Mouse (Mus musculus) liver, embryonic 14.5 days (tissue): ENCODE results near the gene Cbfa2t2. TPM values are rescaled to one million over a fixed set of nuclear protein-coding genes. Genes with fewer than 3 reads are reported as not detected.
A peak's percentile ranks its signal among the peaks of the same experiment; 100 is the strongest.

Experiments used
- ATAC-seq: fragments of 200-750 bp; cut with Nextera tagmentation; 2 replicates; pipeline ENCODE4 v1.8.0; 2017; ENCODE audit warnings: moderate number of reproducible peaks, mild to moderate bottlenecking, moderate library complexity; ENCODE audit not compliant: insufficient read depth
- DNase-seq, 3 experiments: peaks; one replicate each; pipeline ENCODE4 v3.0.0-alpha.2; 2012 to 2013; ENCODE audit warnings: low read depth in 3 of 3, low spot score in 3 of 3
- H3K27ac ChIP-seq: fragments of 300-500 bp; sonication (generic); 2 replicates; pipeline ENCODE4 v1.5.1; 2014; ENCODE audit warnings: moderate library complexity, mild to moderate bottlenecking, control low read depth, inconsistent platforms
- H3K27me3 ChIP-seq: fragments of 300-500 bp; sonication (generic); 2 replicates; pipeline ENCODE4 v1.6.1; 2014; ENCODE audit warnings: mild to moderate bottlenecking, low read length, moderate library complexity; ENCODE audit not compliant: control insufficient read depth, insufficient read depth
- H3K36me3 ChIP-seq: fragments of 300-500 bp; sonication (generic); replicated peaks from 2 replicates; pipeline ENCODE4 v1.6.1; 2014; ENCODE audit warnings: low read depth; ENCODE audit not compliant: control insufficient read depth, insufficient read depth
- H3K4me1 ChIP-seq, 2 experiments: fragments of 200-500 bp in 1 of 2; fragments of 300-500 bp in 1 of 2; sonication (generic) in 1 of 2; replicated peaks; 2 replicates each; pipeline ENCODE4 v1.6.1; 2012 to 2014; ENCODE audit warnings: antibody characterized with exemption in 1 of 2, inconsistent platforms in 1 of 2, low read length in 1 of 2; ENCODE audit not compliant: control insufficient read depth in 2 of 2, insufficient read depth in 2 of 2
- H3K4me2 ChIP-seq: fragments of 300-500 bp; sonication (generic); 2 replicates; pipeline ENCODE4 v1.6.1; 2014; ENCODE audit warnings: low read depth, mild to moderate bottlenecking, control low read depth, moderate library complexity
- H3K4me3 ChIP-seq, 2 experiments: fragments of 200-500 bp in 1 of 2; fragments of 300-500 bp in 1 of 2; sonication (generic) in 1 of 2; 2 replicates each; pipeline ENCODE4 v1.5.1; 2012 to 2014; ENCODE audit warnings: low read depth in 2 of 2, low read length in 2 of 2, mild to moderate bottlenecking in 2 of 2, control low read depth in 1 of 2, inconsistent platforms in 1 of 2, moderate library complexity in 1 of 2; ENCODE audit not compliant: insufficient read depth in 1 of 2
- H3K9ac ChIP-seq: fragments of 300-500 bp; sonication (generic); replicated peaks from 2 replicates; pipeline ENCODE4 v1.6.1; 2014; ENCODE audit warnings: mild to moderate bottlenecking, control low read depth, moderate library complexity
- H3K9me3 ChIP-seq: fragments of 300-500 bp; sonication (generic); 2 replicates; pipeline ENCODE4 v1.6.1; 2016; ENCODE audit warnings: low read length, mixed read lengths; ENCODE audit not compliant: control insufficient read depth
- CTCF ChIP-seq: IDR thresholded peaks from 2 replicates; pipeline ENCODE4 v1.5.1; 2016; ENCODE audit warnings: antibody characterized with exemption, low read depth, control low read depth
- EP300 ChIP-seq: IDR thresholded peaks from 2 replicates; pipeline ENCODE4 v1.6.1; 2016; ENCODE audit warnings: antibody characterized with exemption, low read depth
- WGBS: fragments of 180-500 bp; shearing (Covaris S2); extraction: QIAGEN DNeasy Blood & Tissue Kit; methylation state at CpG from one replicate; pipeline ENCODE4 v1.1.7; 2014; ENCODE audit not compliant: insufficient replicate concordance; 5-methylcytosine and 5-hydroxymethylcytosine counted together
- polyA plus RNA-seq, 2 experiments: library from polyadenylated mRNA; depleted of rRNA in 1 of 2; stranded (reverse) in 1 of 2; unstranded in 1 of 2; fragments of >200 nt; fragmentation: Nextera tagmentation in 1 of 2; extraction: Ambion mirVana in 1 of 2; gene quantifications; 2 replicates each; pipeline versions ENCODE4 v1.2.1 to v1.2.3; 2012 to 2014

Gene Cbfa2t2
- polyA plus RNA-seq, 2 experiments, result 4.1 to 5.3 TPM

DNA sequence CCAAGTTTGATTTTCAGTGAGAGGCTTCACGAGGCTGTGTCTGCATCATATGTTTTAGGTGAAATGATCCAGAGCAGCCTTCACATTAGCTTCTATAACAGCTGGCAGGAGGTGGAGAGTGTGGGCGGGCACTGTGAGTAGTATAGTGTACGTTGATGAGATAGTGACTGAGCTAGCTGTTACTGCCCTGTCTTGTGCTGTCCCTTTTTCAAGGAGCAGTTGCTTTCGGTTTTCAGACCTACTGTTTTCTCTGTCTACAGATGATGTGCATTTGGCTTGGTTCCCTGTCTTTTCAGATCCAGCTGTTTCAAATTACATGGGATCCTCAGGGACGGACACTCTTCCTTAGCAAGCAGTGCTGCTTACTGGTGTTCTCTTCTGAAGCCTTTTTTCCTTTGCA, 19.5 kb downstream of the Cbfa2t2 start:
- TF ChIP-seq CTCF, result no peak
- no peak for TF ChIP-seq EP300
- Histone ChIP-seq H3K4me3 (no peak overlapping the region), H3K4me1 (peaks cover 20 to 31% of the 10 kb centered on the region in 2 experiments), H3K9ac (no peak overlapping the region; the same call in 1 of the 2 replicates), H3K36me3 (no peaks in the 10 kb centered on the region), H3K9me3 (no peaks in the 10 kb centered on the region), H3K4me2 (peak overlapping the region; percentile 24; the same call in 1 of the 2 replicates), H3K27me3 (no peaks in the 10 kb centered on the region), H3K27ac (no peak overlapping the region)
- 22% methylated on average over 5 of the region's 5 CpGs for WGBS
- no peak for DNase-seq
- ATAC-seq, result peak; percentile 60; the same call in 1 of the 2 replicates

DNA sequence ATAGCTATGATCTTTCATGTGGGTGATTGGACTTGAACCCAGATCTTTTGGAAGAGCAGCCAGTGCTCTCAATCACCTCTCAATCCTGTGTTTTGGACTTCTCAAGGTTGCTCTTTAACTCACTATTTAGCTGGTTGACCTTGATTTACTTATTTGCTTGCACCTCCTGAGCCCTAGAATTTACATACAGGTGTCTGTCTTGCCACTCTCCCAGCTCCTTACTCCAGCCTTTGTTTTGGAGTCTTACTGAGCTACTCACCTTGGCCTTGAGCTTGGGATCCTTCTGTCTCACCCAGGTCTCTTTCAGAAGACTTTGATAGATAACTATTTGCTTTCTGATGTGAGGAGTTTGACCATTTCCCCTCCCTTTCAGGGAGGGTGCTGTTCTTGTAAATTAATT, 20.3 kb downstream of the Cbfa2t2 start:
- no peak overlapping the region for H3K4me3 ChIP-seq

DNA sequence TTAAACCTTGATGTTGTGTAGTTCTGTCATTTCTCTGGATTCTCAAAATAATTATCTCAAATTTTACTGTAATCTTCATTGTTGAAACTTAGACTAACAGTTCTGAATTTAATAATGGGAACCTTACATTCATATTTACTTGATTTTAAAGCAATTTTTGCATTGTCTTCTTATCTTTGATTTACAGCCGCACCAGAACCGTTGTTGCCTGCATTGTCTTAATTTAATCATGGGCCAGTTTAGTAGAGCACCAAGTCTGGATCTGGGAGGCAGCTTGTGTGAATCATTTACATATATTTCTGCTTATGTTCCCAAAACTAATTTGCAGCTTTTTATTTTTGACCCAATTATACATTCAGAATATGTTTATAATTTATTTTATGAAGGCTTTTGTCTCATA, 23.0 kb downstream of the Cbfa2t2 start:
- H3K4me3 ChIP-seq, result no peak overlapping the region
- DNase-seq, result no peak
- H3K4me2 ChIP-seq, result no peak overlapping the region
- H3K27me3 ChIP-seq, result no peaks in the 10 kb centered on the region
- H3K9me3 ChIP-seq, result no peaks in the 10 kb centered on the region
- no peak overlapping the region for H3K27ac ChIP-seq
- H3K36me3 ChIP-seq, result no peaks in the 10 kb centered on the region
- no peak for ATAC-seq
- 22% methylated on average over 2 of the region's 2 CpGs for WGBS
- no peak overlapping the region for H3K9ac ChIP-seq
- H3K4me1 ChIP-seq, result peaks cover 21 to 33% of the 10 kb centered on the region in 2 experiments
- 0 out of 2 replicates have a peak, but pooled peaks have one; percentile 18 for TF ChIP-seq EP300
- TF ChIP-seq CTCF, result no peak

More for the DNA sequence above, 20.3 kb downstream of the Cbfa2t2 start:
- DNase-seq, result no peak
- H3K27ac ChIP-seq, result no peak overlapping the region
- no peak overlapping the region for H3K9ac ChIP-seq
- H3K27me3 ChIP-seq, result no peaks in the 10 kb centered on the region
- TF ChIP-seq CTCF, result no peak
- TF ChIP-seq EP300, result no peak
- H3K36me3 ChIP-seq, result no peaks in the 10 kb centered on the region
- no peak for ATAC-seq
- H3K9me3 ChIP-seq, result no peaks in the 10 kb centered on the region
- no peak overlapping the region for H3K4me2 ChIP-seq
- H3K4me1 ChIP-seq, result peaks cover 22 to 33% of the 10 kb centered on the region in 2 experiments

DNA sequence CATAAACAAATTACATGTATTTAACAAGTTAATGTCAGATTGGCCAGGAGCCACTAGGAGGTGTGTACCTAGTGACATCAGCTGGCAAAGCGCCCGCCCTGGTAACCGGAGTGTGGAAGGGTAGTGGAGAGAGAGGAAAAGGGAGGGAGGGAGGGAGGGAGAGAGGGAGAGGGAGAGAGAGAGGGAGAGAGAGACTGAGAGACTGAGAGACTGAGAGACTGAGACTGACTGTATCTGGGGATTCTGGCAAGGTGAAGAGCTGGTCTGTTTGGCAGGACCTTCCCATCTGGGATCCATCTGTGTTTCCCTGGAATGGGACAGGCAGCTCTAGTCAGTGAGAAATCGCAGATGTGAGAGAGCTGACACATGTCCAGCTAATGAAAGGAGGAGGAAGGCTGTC, 23.6 kb downstream of the Cbfa2t2 start:
- H3K4me1 ChIP-seq, result peaks cover 17 to 30% of the 10 kb centered on the region in 2 experiments
- ATAC-seq (no peak), DNase-seq (no peak)
- H3K9me3 ChIP-seq, result no peaks in the 10 kb centered on the region
- WGBS, result 33% methylated on average over 4 of the region's 4 CpGs
- no peak overlapping the region for H3K4me2 ChIP-seq
- no peak overlapping the region for H3K9ac ChIP-seq
- no peaks in the 10 kb centered on the region for H3K36me3 ChIP-seq
- TF ChIP-seq EP300 (no peak), CTCF (no peak)
- no peak overlapping the region for H3K27ac ChIP-seq
- H3K4me3 ChIP-seq, result no peak overlapping the region
- no peaks in the 10 kb centered on the region for H3K27me3 ChIP-seq

DNA sequence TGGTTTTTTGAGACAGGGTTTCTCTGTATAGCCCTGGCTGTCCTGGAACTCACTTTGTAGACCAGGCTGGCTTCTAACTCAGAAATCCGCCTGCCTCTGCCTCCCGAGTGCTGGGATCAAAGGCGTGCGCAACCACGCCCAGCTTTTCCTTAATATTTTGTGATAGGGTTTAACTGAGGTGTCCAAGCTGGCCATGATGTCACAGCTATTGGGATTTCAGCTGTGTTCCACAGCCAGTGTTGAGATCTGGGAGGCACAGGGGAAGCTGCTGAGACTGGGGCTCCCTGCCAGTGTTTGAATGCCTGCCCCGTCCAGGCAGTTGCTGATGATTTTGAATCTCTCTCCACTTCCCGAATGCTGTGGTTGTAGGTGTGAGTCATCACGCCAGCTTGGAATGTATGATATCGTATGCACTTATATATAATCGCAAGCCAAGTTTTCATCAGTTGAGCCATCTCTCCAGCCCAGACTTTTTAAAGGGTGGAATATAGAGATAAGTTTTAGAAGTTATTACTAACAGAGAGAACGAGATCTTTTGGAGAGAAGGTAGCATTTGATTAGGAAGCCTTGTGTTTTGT, 27.4 kb downstream of the Cbfa2t2 start:
- Histone ChIP-seq H3K9me3 (no peaks in the 10 kb centered on the region), H3K9ac (no peak overlapping the region), H3K4me2 (no peak overlapping the region), H3K27ac (no peak overlapping the region), H3K27me3 (no peaks in the 10 kb centered on the region), H3K36me3 (no peaks in the 10 kb centered on the region), H3K4me1 (peaks cover 6 to 27% of the 10 kb centered on the region in 2 experiments; a peak in 3 of 4 replicates), H3K4me3 (no peak overlapping the region)
- peak; percentile 75 for TF ChIP-seq EP300
- TF ChIP-seq CTCF, result no peak
- DNase-seq, result peak; percentile 25 to 44 (median 33)
- ATAC-seq, result peak; percentile 70; the same call in 1 of the 2 replicates
- WGBS, result 40% methylated on average over 11 of the region's 11 CpGs
